Mouse (Mus musculus) midbrain, embryonic 14.5 days (tissue): ENCODE data around the gene Cbfa2t3. TPM values are rescaled to one million over a fixed set of nuclear protein-coding genes. Genes with fewer than 3 reads are reported as not detected.

Source experiments
- ATAC-seq: fragments of 200-750 bp; cut with Nextera tagmentation; 2 replicates; pipeline ENCODE4 v1.8.0; 2017; ENCODE audit warnings: moderate number of reproducible peaks, moderate library complexity; ENCODE audit not compliant: low FRiP score, low TSS enrichment
- DNase-seq: peaks from one replicate; pipeline ENCODE4 v3.0.0-alpha.2; 2015
- H3K27ac ChIP-seq: fragments of 300-500 bp; sonication (generic); replicated peaks from 2 replicates; pipeline ENCODE4 v1.5.1; 2014; ENCODE audit warnings: mild to moderate bottlenecking, low read depth, low read length, moderate library complexity
- H3K27me3 ChIP-seq: fragments of 300-500 bp; sonication (generic); 2 replicates; pipeline ENCODE4 v1.6.1; 2014; ENCODE audit warnings: low read length, control low read depth, mixed read lengths; ENCODE audit not compliant: control insufficient read depth, insufficient read depth
- H3K36me3 ChIP-seq: fragments of 300-500 bp; sonication (generic); 2 replicates; pipeline ENCODE4 v1.6.1; 2014; ENCODE audit warnings: low read length, control low read depth; ENCODE audit not compliant: control insufficient read depth, insufficient read depth
- H3K4me1 ChIP-seq: fragments of 300-500 bp; sonication (generic); 2 replicates; pipeline ENCODE4 v1.6.1; 2014; ENCODE audit warnings: mild to moderate bottlenecking, antibody characterized with exemption, low read length, control low read depth; ENCODE audit not compliant: control insufficient read depth, insufficient read depth
- H3K4me2 ChIP-seq: fragments of 300-500 bp; sonication (generic); 2 replicates; pipeline ENCODE4 v1.6.1; 2014; ENCODE audit warnings: mild to moderate bottlenecking, low read length, moderate library complexity
- H3K4me3 ChIP-seq: fragments of 300-500 bp; sonication (generic); replicated peaks from 2 replicates; pipeline ENCODE4 v1.5.1; 2014; ENCODE audit warnings: low read depth, low read length
- H3K9ac ChIP-seq: fragments of 300-500 bp; sonication (generic); replicated peaks from 2 replicates; pipeline ENCODE4 v1.6.1; 2014; ENCODE audit warnings: mild to moderate bottlenecking, low read length, moderate library complexity
- H3K9me3 ChIP-seq: fragments of 300-500 bp; sonication (generic); 2 replicates; pipeline ENCODE4 v1.6.1; 2016; ENCODE audit warnings: low read length, control low read depth, mixed read lengths; ENCODE audit not compliant: control insufficient read depth
- WGBS: fragments of 180-500 bp; shearing (Covaris S2); extraction: QIAGEN DNeasy Blood & Tissue Kit; methylation state at CpG from one replicate; pipeline ENCODE4 v1.1.7; 2014; 5-methylcytosine and 5-hydroxymethylcytosine counted together
- polyA plus RNA-seq: library from polyadenylated mRNA; unstranded; fragments of >200 nt; fragmentation: Nextera tagmentation; extraction: Ambion mirVana; gene quantifications from 2 replicates; pipeline ENCODE4 v1.2.1, GENCODE M21; 2014

Gene Cbfa2t3
- polyA plus RNA-seq, 1 experiment from 2014 or later, result 25.2 TPM

DNA sequence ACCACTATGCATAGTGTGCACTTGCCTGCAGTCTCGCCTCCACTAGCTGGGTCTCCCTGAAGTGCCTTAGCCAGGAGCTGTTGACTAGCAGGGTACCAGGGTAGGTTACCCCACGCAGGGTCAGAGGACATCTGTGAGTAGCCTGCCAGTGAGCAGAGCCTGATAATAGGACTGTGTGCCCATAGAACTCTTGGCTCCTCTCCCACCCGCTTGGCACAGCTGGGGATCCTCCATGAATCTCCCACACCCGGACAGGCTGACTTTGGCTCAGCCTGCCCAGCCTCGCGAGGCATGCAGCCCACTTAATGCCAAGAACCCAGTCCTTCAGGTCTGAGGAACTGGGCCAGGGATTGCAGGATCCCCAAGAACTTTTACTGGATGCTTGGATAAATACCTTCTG lies 7.9 kb downstream of the Cbfa2t3 start:
- Histone ChIP-seq H3K4me3 (no peak overlapping the region), H3K27me3 (no peaks in the 10 kb centered on the region), H3K9ac (no peak overlapping the region), H3K27ac (no peak overlapping the region), H3K4me2 (no peak overlapping the region), H3K9me3 (no peaks in the 10 kb centered on the region), H3K4me1 (no peaks in the 10 kb centered on the region), H3K36me3 (no peaks in the 10 kb centered on the region)
- DNase-seq (no peak), ATAC-seq (no peak)
- WGBS, result 84% methylated on average over 6 of the region's 6 CpGs

DNA sequence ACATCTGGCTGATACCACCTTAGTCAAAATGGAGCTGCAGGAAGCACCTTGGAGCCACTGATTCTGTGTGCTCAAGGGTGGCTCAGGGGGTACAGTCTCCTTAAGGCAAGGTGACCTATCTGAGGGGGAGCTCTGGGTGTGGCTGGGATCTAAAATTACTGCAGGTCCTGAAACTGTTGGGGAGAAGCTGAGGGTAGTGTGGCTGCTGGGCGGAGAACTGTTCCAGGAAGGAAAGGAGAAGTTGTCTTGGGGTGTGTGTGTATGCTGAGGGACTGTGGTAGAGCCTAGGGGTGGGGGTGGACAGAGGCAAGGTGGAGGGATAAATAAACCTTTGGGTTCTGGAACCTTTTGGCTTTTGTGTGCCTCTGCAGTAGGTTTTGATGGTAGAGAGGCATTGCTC lies 9.6 kb downstream of the Cbfa2t3 start:
- Histone ChIP-seq H3K4me2 (no peak overlapping the region), H3K27me3 (no peaks in the 10 kb centered on the region), H3K4me3 (no peak overlapping the region), H3K9ac (no peak overlapping the region), H3K4me1 (no peaks in the 10 kb centered on the region), H3K27ac (no peak overlapping the region), H3K36me3 (no peaks in the 10 kb centered on the region), H3K9me3 (no peaks in the 10 kb centered on the region)
- no peak for DNase-seq
- no peak for ATAC-seq
- 87% methylated on average over 1 of the region's 1 CpGs for WGBS

DNA sequence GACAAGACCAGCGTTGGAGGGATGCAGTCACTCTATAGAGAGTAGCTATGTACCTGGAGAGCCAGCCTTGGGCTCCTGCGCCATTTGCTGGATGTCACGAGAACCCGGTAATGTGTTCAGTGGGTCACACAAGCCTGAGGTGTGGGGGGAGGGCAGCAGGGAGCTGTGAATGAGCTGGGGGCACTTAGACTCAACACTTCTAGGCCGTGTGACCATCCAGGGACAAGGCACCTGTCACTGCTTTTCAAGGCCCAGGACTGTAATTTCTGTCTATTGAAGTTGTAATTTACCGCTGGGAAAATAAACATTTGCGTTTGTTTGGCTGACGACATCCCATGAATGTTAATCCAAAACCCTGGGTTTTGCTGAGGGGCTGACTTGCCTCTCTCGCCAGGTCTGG lies 12.0 kb downstream of the Cbfa2t3 start:
- no peaks in the 10 kb centered on the region for H3K9me3 ChIP-seq
- H3K36me3 ChIP-seq, result no peaks in the 10 kb centered on the region
- ATAC-seq (no peak), DNase-seq (no peak)
- no peak overlapping the region for H3K4me3 ChIP-seq
- no peak overlapping the region for H3K9ac ChIP-seq
- no peaks in the 10 kb centered on the region for H3K4me1 ChIP-seq
- 77% methylated on average over 9 of the region's 9 CpGs for WGBS
- H3K27me3 ChIP-seq, result no peaks in the 10 kb centered on the region; the same call in 1 of the 2 replicates
- no peak overlapping the region for H3K27ac ChIP-seq
- no peak overlapping the region for H3K4me2 ChIP-seq

DNA sequence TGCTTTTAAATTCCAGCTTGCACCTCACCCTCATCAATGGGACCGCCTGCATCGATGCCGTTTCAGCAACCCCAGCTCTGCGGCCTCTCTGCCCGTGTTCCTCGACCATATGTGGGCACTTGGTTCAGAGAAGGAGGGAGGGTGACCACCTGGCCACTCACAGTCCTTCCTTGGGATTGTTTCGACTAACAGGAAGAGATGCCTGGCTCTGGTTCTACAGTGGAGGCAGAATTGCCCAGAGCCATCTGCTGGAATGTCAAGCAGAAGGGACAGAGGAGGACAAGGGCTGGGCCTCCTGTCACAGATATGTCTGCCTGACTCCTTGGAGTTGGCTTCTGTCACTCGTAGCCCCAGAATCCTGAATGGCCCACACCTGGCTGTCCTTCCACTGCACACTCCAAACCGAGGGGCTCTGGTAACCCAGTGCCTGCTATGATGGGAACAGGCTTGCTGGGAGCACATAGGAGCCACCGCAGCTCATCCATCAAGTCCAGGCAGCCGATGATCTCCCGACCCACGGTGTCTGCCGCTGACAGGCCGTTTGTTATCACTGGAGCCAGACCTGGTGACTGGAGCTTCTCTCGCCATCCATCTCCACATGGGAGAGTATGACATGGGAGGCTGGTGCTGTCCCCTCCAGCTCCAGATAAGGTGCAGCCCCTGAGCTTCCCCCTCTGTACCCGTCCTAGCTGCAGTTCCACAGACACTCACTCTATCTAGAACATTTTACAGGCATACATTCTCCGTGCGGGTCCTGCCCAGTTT lies 13.6 kb downstream of the Cbfa2t3 start:
- H3K36me3 ChIP-seq, result no peaks in the 10 kb centered on the region
- no peak for ATAC-seq
- no peaks in the 10 kb centered on the region for H3K9me3 ChIP-seq
- H3K9ac ChIP-seq, result no peak overlapping the region
- no peak for DNase-seq
- peaks cover 9% of the 10 kb centered on the region; the same call in 1 of the 2 replicates for H3K4me1 ChIP-seq
- no peaks in the 10 kb centered on the region; the same call in 1 of the 2 replicates for H3K27me3 ChIP-seq
- no peak overlapping the region for H3K4me3 ChIP-seq
- H3K27ac ChIP-seq, result no peak overlapping the region
- no peak overlapping the region for H3K4me2 ChIP-seq
- WGBS, result 77% methylated on average over 19 of the region's 19 CpGs

DNA sequence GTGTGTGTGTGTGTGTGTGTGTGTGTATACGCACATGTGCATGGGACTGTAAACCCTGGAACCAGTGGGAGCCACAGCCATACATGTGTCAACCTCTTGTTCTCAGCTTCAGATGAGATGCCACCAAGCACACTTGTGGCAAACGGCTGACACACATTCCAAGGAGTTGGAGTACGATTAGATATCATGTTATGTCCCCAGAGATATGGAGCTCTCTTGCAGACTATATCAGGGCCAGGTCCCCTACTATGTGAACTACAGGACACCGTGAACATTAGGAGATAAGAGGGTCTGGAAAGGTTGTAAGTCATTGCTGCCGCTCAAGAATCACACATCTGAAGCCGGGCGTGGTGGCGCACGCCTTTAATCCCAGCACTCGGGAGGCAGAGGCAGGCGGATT lies 16.1 kb downstream of the Cbfa2t3 start:
- no peak overlapping the region for H3K4me2 ChIP-seq
- H3K9ac ChIP-seq, result no peak overlapping the region
- no peak for ATAC-seq
- no peak overlapping the region for H3K27ac ChIP-seq
- DNase-seq, result no peak
- H3K27me3 ChIP-seq, result no peaks in the 10 kb centered on the region; the same call in 1 of the 2 replicates
- H3K4me1 ChIP-seq, result peaks cover 23% of the 10 kb centered on the region
- H3K9me3 ChIP-seq, result no peaks in the 10 kb centered on the region
- WGBS, result 93% methylated on average over 11 of the region's 11 CpGs
- H3K4me3 ChIP-seq, result no peak overlapping the region
- H3K36me3 ChIP-seq, result no peaks in the 10 kb centered on the region

DNA sequence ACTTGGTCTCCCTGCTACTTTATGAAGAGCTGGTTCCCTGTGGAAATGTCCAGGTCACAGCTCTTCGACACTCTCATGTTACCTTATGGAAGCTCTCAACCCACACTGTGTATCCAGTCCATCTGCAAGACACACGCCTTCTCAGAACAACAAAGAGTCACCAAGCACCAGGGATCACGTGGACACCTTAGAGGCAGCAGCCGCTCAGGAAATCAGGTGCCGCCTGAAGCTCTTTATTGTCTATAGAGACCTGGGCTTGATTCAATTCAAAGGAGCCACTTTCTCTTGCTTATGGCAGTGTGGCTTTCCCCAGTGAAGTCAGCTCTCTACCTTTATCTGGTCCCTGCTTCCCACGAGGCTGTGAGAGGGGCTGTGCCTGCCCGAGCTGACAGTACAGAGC lies 18.7 kb downstream of the Cbfa2t3 start:
- peak overlapping the region; percentile 95 for H3K27ac ChIP-seq
- DNase-seq (peak; percentile 57), ATAC-seq (no peak)
- peak overlapping the region; percentile 61; the same call in 1 of the 2 replicates for H3K4me2 ChIP-seq
- WGBS, result 28% methylated on average over 7 of the region's 7 CpGs
- H3K27me3 ChIP-seq, result no peaks in the 10 kb centered on the region; the same call in 1 of the 2 replicates
- no peaks in the 10 kb centered on the region for H3K9me3 ChIP-seq
- peaks cover 33% of the 10 kb centered on the region for H3K4me1 ChIP-seq
- H3K9ac ChIP-seq, result peak overlapping the region; percentile 26
- H3K36me3 ChIP-seq, result no peaks in the 10 kb centered on the region
- no peak overlapping the region for H3K4me3 ChIP-seq

DNA sequence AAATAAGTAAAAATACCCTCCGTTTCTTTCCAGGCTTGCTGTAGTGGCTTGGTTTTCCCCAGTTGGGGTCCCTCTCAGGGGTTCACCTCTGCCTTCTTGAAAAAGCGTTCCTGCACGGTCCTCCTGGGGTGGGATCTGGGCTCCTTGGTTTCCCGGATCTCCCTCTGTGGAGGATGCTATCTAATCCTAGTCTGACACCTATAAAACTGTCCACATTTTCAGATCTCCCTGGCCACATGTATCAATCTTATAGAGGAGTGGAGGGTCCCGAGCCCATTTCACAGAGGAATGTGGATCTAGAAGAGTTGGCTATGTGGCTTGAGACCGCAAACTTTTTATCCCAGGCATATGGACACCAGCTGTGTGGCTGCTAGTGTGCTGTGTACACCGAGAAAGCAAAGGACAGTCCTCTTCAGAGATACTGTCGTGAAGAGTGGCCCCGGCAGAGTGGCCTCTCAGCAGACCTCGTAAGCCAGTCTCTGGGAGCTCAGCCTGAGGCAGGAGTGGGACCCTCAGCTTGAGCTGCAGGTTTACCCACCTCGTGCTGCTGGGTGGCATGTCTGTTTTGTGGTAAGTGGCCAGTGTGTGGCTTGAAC lies 19.5 kb downstream of the Cbfa2t3 start:
- Histone ChIP-seq H3K27ac (peak overlapping the region; percentile 95), H3K4me2 (peak overlapping the region; percentile 61), H3K9ac (peak overlapping the region; percentile 26; the same call in 1 of the 2 replicates), H3K4me1 (peaks cover 40% of the 10 kb centered on the region), H3K9me3 (no peaks in the 10 kb centered on the region), H3K36me3 (peaks cover 3% of the 10 kb centered on the region; the same call in 1 of the 2 replicates), H3K4me3 (peak overlapping the region; percentile 72; the same call in 1 of the 2 replicates), H3K27me3 (no peaks in the 10 kb centered on the region; the same call in 1 of the 2 replicates)
- WGBS, result 27% methylated on average over 11 of the region's 11 CpGs
- ATAC-seq (no peak), DNase-seq (no peak)

DNA sequence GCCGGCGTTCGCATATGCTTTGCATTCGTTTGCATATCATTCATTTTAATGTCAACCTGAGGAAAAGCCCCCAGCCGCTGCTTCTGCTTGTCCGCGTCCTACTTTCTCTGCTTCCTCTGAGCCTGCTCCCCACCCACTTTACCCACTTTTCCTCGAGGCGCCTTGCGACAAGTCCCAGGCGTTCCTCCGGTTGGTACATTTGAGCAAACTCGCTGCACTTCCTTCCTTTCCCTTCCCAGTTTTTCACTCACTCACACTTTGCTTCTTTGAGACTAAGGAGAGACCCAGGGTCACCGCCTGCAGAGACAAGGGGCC lies 20.1 kb downstream of the Cbfa2t3 start:
- H3K27ac ChIP-seq, result peak overlapping the region; percentile 95
- H3K4me2 ChIP-seq, result peak overlapping the region; percentile 61
- H3K27me3 ChIP-seq, result no peaks in the 10 kb centered on the region; the same call in 1 of the 2 replicates
- peaks cover 44% of the 10 kb centered on the region for H3K4me1 ChIP-seq
- no peaks in the 10 kb centered on the region for H3K9me3 ChIP-seq
- H3K4me3 ChIP-seq, result peak overlapping the region; percentile 72
- H3K36me3 ChIP-seq, result peaks cover 6% of the 10 kb centered on the region; the same call in 1 of the 2 replicates
- ATAC-seq, result no peak; the same call in 1 of the 2 replicates
- WGBS, result under 1% methylated on average over 14 of the region's 14 CpGs
- H3K9ac ChIP-seq, result peak overlapping the region; percentile 83; the same call in 1 of the 2 replicates
- DNase-seq, result no peak
